Mouse (Mus musculus) adrenal gland, postnatal 10 days (tissue): ENCODE results near the gene Aco2. TPM values are rescaled to one million over a fixed set of nuclear protein-coding genes. Genes with fewer than 3 reads are reported as not detected.
"Not testable (repeated sequence)": the region's sequence is repeated elsewhere in the genome, so short reads cannot be mapped to it uniquely, and the experiment has no call there.

Experiments
- DNase-seq: peaks from one replicate; pipeline ENCODE4 v3.0.0; 2021; ENCODE audit warnings: mixed read lengths
- total RNA-seq, 2 experiments: library from RNA; stranded (reverse); gene quantifications; 2 replicates each; pipeline ENCODE4 v1.2.3; 2021

Aco2 gene
- total RNA-seq, 2 experiments from 2014 or later, result 2,299 to 2,557 TPM

DNA sequence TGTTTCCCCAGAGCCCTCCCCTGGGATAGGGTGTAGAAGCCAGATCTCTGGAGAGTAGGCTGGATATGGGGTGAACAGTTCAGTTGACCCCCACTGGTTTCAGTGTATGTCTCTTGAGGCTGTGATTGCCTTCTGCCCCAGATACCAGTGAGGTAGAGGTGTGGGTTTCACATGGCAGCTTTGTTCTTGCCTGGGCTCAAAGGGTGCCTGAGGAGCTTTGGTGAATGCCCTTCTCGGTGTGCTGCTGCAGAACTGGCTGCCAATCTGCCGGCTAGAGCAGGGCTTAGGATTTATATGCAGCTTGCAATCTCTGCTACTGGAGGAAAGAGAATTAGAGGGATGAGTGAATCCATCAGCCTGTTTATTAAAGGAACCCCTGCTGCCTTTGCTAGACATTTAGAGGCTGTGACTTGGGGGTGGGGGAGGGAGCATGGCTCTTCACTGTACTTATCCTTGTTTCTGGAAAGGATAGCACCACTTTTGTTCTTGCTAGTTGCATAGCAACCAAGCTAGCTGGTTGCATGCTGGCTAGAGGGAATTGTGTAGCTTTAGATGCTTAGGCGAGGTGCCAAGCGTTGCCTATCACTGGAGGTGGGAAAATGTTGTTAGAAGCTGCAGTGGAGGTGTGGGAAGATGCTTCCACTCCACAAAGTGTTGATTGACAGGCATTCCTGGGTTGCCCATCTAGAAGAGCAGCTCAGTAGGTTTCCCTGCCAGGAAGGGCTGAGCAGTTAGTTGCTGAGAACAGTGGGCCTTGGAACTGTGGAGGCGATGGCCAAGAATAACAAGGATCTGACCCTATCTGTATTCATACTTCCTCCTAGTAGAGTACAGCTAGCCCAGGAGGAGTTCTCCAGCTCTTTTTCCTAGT, 7.7 kb downstream of the Aco2 start:
- peak; percentile 66 for DNase-seq

DNA sequence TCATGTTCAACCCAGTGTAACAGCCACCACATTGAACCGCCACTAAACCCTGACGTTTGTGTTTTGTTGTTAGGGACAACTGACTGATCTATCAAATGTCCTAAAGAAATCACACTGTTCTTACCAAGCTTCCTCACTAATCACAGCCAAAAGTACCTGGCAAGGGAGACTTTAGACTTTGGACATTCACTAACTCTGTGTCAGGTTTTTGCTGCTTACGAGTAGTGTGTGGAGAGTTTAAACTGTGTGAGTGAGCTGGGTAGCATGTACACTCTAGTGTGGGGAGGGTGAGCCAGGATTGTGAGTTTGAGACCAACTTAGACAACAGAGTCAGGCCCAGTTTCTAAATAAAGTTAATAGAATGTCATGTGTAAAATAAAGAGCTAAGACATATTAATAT, 10.2 kb downstream of the Aco2 start:
- no peak for DNase-seq

DNA sequence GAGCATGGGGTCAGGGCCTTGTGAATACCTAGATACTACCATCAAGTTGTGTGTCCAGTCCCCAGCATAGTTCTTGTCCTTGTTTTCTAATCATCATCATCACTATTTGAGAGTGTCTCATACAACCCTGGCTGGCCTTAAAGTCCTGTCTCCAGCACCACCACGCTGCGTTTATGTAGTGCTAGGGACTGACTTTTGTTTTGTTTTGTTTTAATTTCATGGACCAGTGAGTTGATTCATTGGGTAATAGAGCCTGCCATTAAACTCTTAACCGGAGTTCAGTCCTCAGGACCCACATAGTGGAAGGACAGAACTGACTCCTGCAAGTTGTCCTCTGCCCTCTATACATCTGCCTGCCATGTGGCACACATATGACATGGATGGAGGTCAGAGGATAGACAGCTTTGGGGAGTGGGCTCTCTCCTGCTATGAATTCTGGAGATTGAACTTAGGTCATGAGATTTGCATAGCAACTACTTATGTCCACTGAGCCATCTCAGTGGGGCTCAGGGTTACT, 13.4 kb downstream of the Aco2 start:
- DNase-seq, result no peak

DNA sequence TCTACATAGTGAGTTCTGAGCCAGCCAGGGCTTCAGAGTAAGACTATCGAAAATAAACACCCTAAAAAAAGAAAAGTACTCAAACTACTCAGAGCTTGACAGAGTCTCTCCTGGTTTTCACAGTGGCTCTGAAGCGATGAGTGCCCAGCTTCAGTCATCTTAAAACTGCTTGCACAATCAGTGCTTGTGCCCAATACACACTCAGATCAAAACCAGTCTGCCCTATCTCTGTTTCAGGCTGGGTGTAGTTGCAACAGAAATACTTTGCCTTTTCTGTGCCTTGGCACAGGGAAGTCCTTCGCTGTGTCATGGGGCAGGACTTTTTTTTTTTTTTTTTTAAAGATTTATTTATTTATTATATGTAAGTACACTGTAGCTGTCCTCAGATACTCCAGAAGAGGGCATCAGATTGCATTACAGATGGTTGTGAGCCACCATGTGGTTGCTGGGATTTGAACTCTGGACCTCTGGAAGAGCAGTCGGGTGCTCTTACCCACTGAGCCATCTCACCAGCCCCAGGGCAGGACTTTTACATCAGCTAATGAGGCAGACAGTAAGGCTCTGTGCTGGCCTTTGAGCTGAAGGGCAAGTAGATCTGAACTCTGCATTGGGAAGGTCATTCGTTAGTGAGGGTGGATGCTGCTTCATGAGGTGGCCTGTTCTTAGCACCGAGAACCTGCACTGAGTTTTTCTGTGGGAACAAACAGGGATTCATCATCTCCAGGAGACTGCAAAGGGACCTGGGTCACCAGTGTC, 14.9 kb downstream of the Aco2 start:
- no peak for DNase-seq

DNA sequence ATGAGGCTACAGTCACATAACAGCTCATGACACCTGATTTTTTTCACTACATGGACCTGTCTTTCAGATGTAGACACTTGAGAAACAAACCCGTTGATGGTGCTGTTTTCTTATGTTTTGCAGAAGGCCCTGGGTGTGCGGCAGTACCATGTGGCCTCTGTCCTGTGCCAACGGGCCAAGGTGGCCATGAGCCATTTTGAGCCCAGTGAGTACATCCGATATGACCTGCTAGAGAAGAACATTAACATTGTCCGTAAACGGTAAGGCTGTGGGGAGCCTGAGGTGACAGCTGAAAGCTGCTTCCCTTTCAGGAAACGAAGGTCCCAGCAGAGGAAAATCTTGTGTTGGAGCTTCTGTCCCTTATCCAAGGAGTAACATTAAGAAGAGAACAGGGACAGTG, 17.1 kb downstream of the Aco2 start:
- DNase-seq, result no peak

DNA sequence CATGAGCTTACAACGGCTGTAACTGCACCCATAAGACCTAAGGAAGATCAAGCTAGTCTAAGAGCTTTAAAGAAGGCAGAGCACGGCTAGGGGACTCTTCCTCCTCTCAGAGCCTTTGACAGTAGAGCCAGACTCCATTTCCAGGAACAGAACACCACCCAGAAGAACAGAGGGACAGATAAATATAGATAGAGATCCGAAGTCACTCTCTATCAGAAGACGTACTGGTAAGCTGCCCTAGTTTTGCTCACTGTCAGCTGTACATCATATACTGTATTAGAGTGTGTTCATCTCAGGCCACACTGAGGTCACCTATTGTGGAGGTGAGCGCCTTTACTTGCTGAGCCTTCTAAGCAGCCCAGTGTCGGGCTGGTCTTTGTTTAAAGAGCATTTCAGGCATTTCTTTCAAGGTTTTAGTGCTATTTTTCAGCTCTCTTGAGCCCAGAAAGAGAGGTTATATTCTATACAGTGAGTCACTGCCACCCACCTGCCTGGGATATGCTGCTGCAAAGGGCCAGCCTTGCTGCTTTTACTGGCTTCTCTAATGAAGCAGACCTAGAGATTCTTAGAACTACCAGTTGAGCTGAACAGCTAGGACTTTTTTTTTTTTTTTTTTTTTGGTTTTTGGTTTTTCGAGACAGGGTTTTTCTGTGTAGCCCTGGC, 19.2 kb downstream of the Aco2 start:
- no peak for DNase-seq

DNA sequence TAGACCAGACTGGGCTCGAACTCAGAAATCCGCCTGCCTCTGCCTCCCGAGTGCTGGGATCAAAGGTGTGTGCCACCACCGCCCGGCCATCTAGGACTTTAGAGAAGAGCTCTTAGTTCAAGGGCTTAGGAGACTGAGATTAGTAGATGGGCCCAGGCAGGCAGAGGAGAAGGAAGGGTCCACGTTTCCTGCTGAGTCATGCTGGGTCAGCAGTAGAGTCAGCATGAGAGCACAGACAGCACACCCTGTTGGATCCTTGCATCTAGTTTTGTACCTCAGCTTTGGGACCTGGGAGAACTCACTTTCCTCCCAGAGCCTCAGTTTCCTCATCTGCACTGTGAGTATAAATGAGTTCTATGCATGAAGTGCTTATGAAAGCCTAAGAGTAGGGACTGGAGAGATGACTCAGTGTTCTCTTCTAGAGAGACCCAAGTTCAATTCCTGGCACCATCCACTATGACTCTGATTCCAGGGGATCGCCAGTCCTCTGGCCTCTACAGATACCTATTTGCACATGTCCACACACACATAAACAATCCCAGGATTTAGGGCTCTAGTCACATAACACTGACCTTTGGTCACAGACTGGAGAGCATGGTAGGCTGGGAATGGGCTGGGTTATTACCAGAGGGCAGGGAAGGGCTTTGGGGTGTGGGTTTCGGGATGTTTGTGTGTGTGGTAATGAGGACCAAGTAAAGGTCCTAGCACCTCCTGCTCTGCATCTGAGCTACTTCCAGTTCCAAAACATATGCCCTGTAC, 19.9 kb downstream of the Aco2 start:
- DNase-seq, result no peak

DNA sequence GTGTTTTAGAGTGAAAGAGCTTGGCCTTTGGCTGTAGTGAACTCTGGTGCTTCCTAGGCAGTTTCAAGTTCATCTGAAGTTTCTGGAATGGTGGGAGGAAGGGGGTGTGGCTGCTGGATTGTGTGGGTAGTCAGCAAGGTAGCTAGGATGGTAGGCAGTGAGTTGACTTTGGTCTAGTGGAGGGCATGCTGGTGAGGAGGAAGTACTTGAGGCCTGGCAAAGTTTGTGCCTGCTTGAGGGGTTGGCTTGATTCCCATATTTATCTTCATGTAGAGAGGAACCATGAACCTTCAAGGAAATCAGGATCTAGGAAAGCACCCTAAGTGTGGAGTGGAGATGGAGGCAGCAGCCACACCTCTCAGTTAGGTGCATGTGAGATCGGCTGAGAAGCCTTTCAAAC, 21.9 kb downstream of the Aco2 start:
- DNase-seq, result no peak

DNA sequence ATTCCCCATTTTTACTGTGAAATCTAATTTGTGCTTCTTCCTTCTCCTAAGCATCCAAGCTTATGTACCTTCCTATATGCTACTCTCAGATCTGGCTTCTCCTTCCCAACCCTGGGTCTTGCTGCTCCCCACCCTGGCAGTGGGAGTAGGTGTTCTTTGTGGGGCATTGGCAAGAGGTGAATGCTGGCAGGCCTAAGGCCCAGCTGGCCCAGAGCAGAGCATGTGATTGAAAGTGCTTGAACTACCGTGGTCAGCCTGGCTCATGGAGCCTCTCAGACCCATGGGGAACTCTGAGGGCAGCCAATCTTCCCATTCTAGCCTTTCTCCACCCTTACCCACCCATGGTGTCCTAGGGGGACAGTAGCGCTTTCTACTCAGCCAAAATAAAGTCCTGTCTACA, 24.3 kb downstream of the Aco2 start:
- DNase-seq, result no peak

DNA sequence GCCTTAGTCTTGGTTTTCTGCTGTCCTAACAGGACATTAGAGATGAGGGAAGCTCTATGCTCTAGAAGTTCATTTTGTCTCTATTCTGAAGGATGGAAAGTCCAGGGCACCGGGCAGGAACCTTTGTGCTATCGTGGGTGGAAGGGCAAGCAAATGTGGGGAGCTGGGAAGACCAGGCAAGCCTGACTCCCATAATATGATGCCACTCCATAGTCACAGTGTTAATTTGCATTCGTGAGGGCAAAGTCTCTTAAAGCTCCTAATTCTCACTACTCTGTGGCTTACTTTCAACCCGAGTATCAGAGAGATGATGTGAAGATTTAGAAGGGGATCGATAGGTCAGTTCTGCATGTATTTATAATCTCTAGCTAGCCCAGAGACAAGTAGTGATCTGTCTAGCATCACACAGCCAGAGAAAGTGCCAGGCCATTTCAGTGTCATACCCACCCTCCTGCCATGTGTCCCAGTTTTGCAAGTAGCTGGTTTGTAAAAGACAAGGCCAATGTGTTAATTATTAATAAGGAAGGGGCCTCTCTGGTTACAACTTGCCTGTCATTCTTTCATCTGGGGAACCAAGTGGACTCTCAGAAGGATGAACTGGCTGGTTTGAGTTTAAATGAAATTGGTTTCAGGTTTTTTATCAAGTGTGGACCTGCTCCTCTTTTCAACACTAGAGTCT, 25.6 kb downstream of the Aco2 start:
- DNase-seq, result no peak

DNA sequence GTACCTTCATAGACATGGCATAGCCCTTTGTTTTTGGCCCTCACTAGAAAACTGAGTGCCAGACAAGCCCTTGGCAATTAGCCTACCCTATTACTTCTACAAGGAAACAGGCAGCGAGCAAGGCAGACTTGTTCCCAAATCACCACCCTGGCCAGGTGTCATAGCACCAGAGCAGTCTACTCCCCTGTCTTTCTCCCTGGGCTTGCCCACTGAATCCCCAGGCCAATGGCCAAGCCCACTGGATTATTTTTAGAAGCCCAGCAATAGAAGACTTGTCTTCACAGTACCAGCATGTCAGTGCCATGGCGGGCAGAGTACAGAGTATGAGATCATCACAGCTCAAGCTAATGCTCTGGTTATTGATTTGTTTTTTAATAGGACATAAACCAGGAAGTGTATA, 26.6 kb downstream of the Aco2 start:
- DNase-seq, result no peak

DNA sequence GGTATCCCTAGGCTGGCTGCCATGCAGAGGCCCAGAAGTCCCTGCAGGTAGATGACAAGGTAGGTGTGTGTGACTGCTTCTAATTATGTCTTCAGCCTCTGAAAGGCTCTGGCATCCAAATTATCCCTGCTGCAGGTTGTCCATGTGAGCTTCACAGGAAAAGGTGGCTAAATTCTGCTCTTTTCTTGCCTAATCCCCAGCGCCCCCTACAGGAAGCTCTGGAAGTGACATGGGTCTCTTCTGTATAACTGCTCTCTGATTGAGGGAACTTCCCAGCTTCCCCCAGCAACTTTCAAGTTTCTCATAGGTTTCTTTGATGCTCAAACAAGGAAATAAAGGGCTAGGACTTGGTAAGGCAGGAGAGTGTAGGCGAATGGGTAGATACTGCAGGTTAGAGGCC, 32.8 kb downstream of the Aco2 start:
- DNase-seq, result peak; percentile 86

DNA sequence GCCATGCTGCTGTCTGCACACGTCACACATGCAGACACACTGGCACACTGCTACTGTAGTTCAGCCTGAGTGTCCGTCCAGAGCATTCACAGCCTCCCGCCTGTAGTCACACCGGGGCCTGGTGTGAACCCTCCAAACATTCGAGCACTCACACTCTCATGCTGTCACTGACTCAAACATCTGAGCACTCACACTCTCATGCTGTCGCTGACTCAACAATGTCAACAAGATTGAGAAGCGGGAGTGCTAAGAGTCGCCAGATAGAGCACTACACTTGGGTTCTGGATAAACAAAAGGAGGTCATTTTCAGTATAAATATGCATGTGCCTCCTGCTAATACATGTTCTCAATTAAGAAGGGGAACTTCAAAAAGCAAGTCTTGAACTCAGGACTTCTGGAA, 35.8 kb downstream of the Aco2 start:
- no peak for DNase-seq

DNA sequence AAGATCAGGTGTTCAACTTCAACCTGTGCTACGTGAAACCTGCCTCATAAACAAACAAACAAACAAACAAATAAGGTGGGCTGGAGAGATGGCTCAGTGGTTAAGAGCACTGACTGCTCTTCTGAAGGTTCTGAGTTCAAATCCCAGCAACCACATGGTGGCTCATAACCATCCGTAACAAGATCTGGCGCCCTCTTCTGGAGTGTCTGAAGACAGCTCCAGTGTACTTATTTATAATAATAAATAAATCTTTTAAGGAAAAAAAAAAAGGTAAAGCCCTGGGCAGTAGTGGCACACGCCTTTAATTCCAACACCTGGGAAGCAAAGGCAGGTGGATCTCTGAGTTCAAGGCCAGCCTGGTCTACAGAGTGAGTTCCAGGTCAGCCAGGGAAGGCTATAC, 36.7 kb downstream of the Aco2 start:
- DNase-seq, result not testable (repeated sequence)

DNA sequence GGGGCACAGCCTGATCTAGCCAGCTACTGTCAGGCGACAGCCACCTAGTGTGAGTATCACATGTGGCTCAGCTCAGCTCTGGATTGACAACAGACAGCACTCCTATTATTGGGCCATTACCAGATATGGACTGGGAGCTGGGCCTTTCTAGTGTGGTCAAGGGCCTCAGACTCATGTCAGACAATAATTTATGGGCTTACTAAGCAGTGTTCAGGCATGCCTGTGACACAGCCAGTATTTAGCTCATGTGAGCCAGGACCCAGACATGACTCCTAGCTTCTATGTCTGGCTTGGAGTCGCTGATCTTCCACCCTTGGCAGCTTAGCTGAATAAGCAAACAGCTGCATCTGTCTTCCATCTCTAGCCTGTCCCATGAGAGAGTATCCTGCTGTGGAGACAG, 40.4 kb downstream of the Aco2 start:
- no peak for DNase-seq

DNA sequence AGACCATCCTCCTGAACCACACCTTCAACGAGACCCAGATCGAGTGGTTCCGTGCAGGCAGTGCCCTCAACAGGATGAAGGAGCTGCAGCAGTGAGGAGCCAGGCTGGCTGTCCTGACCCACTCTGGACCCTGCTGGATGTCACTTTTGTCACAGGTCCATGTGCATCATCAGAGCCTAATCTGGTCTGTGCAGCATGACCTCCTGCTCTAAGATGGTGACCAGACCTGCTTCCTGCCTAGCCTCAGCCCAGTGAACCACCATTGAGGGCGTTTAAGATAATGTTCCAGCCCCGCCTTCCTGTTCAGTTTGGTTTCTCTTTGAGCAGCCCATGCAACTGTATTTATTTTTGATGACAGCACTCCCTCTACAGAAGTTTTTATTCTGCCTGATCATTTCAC, 42.6 kb downstream of the Aco2 start:
- DNase-seq, result no peak

DNA sequence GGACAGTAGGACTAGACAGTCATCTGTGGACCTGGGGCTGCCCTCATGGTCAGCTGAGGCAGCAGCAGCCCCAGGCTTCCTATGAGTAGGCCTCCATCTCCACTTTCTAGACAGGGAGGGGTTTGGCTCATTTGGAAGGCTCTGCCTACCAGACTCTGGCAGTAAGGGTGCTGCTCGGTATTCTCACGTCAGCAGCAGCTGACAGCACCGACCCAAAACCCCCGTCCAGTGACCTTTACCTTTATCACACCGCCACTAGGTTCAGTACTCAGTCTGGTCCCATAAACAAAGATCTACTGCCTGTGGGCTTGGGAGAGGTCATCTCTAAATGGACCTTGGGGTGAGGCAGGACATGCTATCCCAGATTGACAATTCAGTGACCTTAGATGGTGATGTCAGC, 43.6 kb downstream of the Aco2 start:
- no peak for DNase-seq

DNA sequence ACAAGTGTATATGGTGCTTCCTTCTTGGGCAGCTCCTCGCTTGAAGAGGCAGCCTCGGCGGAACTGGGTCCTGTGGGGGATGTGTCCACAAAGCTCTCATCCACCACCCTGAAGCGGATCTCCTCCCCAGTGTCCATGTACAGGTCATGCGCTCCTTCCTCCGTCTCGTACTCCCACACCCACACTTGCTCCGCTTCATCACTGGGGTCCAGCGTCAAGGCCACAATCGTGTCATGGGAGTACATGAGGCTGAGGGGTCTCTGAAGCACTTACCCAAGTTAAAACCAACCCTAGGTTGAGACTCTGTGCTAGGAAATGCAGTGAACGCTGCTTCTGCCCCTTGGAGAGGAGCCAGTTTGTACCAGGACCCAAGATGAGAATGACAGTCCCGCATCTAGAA, 45.1 kb downstream of the Aco2 start:
- no peak for DNase-seq

DNA sequence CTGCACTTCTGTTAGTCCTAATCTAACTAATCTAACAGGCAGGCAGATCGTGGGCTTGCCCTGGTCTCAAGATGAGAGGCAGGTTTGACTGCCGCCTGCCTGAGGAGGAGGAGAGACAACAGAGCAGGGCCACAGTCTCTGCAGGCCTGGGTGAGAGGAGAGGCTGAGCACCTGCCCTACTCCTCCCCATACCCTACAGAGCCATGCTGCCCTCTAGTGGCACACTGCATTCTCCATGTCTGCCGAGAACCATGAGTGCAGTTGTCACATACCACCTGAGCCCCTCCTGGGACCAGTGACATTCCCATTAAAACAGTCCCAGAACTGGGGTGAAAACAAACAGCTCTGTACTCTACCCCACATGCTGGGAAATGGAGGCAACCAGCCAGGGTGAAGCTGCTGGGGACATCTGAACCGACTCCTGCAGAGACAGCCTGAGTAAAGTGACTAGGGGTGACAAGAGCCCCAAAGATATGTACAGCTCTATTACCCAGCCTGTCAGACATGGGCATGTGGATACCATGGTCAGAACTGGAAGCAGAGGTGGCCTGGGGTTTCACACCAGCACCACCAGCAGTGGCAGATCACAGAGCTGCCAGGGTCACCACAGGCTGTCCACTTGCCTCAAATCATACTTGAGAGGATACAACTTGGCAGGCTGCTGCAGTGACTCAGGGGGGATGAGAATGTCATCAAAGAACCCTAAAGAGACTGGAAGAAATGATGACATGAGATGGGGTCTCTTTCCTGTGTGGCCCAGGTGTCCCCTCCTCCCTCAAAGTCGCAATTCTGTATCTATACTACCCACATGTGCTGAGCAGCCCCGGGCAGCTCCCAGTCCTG, 45.7 kb downstream of the Aco2 start:
- DNase-seq, result peak; percentile 86

DNA sequence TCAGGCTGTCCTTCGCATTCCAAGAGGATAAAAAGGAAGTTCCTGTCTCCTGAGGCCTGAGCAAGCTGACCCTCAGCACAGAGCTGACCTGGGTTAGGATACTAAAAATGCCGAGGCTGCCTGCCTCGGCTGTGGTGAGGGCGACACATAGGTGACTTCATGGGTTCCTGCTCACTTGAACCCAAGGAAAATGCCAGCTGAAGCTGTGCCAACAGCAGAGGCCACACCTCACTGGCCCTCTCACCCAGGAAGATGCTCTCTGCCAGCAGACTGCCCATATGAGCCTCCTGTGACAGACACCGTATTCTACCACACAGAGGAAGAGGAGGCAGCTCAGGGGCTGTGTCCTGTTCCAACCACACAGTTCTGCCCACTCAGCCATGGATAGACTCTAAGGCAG, 47.0 kb downstream of the Aco2 start:
- no peak for DNase-seq
